In genomic region chr14:28741418-28741817, GRCm38 (mm10) we compare ENCODE assay signal across 21 mouse cellular contexts.
A peak's percentile ranks its signal among the peaks of the same experiment; 100 is the strongest.
DNase-seq lines count a peak whose midpoint lies in the region; ATAC-seq and TF ChIP-seq lines count a peak whose summit lies in the region.
"Had no signal": no experiment of that assay in that cellular context is flagged by ENCODE, and none has a peak within 500 bp of the region (broad histone marks: within the 10 kb centered on the region; RNA-seq: fewer than 3 reads in every experiment).

No protein-coding gene starts in this region.

- no peak overlapping the region for H3K4me2 ChIP-seq in lung, embryonic 15.5 days
- no peak overlapping the region for H3K4me2 ChIP-seq in lung, postnatal 0 days (replicated peaks; ENCODE audit: low read depth, low read length)
- H3K4me2 ChIP-seq: embryonic facial prominence, embryonic 13.5 days; embryonic facial prominence, embryonic 15.5 days; forebrain, embryonic 12.5 days had no signal

- H3K36me3 ChIP-seq in lung, embryonic 15.5 days: no peaks in the 10 kb centered on the region
- H3K36me3 ChIP-seq in lung, postnatal 0 days (ENCODE audit: insufficient read depth, low read length): no peaks in the 10 kb centered on the region
- H3K36me3 ChIP-seq: embryonic facial prominence, embryonic 13.5 days; embryonic facial prominence, embryonic 15.5 days; forebrain, embryonic 10.5 days; forebrain, embryonic 12.5 days had no signal

- H3K4me3 ChIP-seq in lung, embryonic 15.5 days: no peak overlapping the region
- no peak overlapping the region for H3K4me3 ChIP-seq in lung, postnatal 0 days (ENCODE audit: low read depth, low read length)
- H3K4me3 ChIP-seq: embryonic facial prominence, embryonic 13.5 days; embryonic facial prominence, embryonic 15.5 days; erythroblast, embryonic 14.5 days; forebrain, embryonic 10.5 days; forebrain, embryonic 12.5 days had no signal

- H3K9ac ChIP-seq in lung, embryonic 15.5 days: no peak overlapping the region
- no peak overlapping the region for H3K9ac ChIP-seq in lung, postnatal 0 days (replicated peaks; ENCODE audit: low read depth)
- H3K9ac ChIP-seq: embryonic facial prominence, embryonic 13.5 days; embryonic facial prominence, embryonic 15.5 days; forebrain, embryonic 12.5 days had no signal

- ATAC-seq in lung, embryonic 15.5 days (ENCODE audit: borderline replicate concordance, extremely low read depth, low FRiP score, low TSS enrichment): peak; percentile 31; the same call in 1 of the 2 replicates
- peak; percentile 54 for ATAC-seq in lung, postnatal 0 days
- ATAC-seq: forebrain, embryonic 14.5 days; forebrain, embryonic 16.5 days had no signal

- no peak for TF ChIP-seq EP300 in lung, postnatal 0 days (IDR thresholded peaks at IDR 0.05)

- peaks cover 16% of the 10 kb centered on the region; the same call in 1 of the 2 replicates for H3K4me1 ChIP-seq in lung, embryonic 15.5 days
- no peaks in the 10 kb centered on the region for H3K4me1 ChIP-seq in lung, postnatal 0 days (ENCODE audit: insufficient read depth, low read depth, low read length)
- H3K4me1 ChIP-seq: embryonic facial prominence, embryonic 13.5 days; embryonic facial prominence, embryonic 15.5 days; forebrain, embryonic 10.5 days; forebrain, embryonic 12.5 days had no signal

- no peak overlapping the region for H3K27ac ChIP-seq in lung, embryonic 15.5 days
- no peak overlapping the region for H3K27ac ChIP-seq in lung, postnatal 0 days (ENCODE audit: low read length)
- H3K27ac ChIP-seq: embryonic facial prominence, embryonic 13.5 days; embryonic facial prominence, embryonic 15.5 days; forebrain, embryonic 10.5 days; forebrain, embryonic 12.5 days had no signal

- H3K27me3 ChIP-seq in lung, embryonic 15.5 days: no peaks in the 10 kb centered on the region
- no peaks in the 10 kb centered on the region for H3K27me3 ChIP-seq in lung, postnatal 0 days (replicated peaks; ENCODE audit: insufficient read depth, low read length)
- H3K27me3 ChIP-seq: embryonic facial prominence, embryonic 13.5 days; embryonic facial prominence, embryonic 15.5 days; forebrain, embryonic 12.5 days had no signal

- WGBS in lung, embryonic 15.5 days: 55% methylated on average over 2 of the region's 2 CpGs
- 53% methylated on average over 2 of the region's 2 CpGs for WGBS in lung, postnatal 0 days

- no peak for TF ChIP-seq CTCF in lung, postnatal 0 days (IDR thresholded peaks at IDR 0.05)

- H3K9me3 ChIP-seq in lung, embryonic 15.5 days: no peaks in the 10 kb centered on the region
- H3K9me3 ChIP-seq in lung, postnatal 0 days (ENCODE audit: low read length): no peaks in the 10 kb centered on the region
- H3K9me3 ChIP-seq: embryonic facial prominence, embryonic 13.5 days; embryonic facial prominence, embryonic 15.5 days; forebrain, embryonic 10.5 days; forebrain, embryonic 12.5 days had no signal

- no peak for DNase-seq in lung, postnatal 25 days (ENCODE audit: low spot score)
- DNase-seq in lung, postnatal 0 days (ENCODE audit: low spot score): peak; percentile 72
- no peak for DNase-seq in lung, postnatal 4 days
- DNase-seq: adrenal gland, adult 2 months; adrenal gland, postnatal 10 days; adrenal gland, postnatal 25 days; cerebellum, adult 11 months; cerebellum, adult 18-20 months; cerebellum, adult 8-10 months; cerebellum, adult 9-11 months; cerebellum, postnatal 14 days; cerebellum, postnatal 36 days; embryo, embryonic 11 days had no signal
